Mouse (Mus musculus): ENCODE results near the gene Rsg1. TPM values are rescaled to one million over a fixed set of nuclear protein-coding genes. Genes with fewer than 3 reads are reported as not detected.

The Rsg1 gene
- polyA plus RNA-seq, 1 experiment from 2014 or later = 6.3 TPM

DNA sequence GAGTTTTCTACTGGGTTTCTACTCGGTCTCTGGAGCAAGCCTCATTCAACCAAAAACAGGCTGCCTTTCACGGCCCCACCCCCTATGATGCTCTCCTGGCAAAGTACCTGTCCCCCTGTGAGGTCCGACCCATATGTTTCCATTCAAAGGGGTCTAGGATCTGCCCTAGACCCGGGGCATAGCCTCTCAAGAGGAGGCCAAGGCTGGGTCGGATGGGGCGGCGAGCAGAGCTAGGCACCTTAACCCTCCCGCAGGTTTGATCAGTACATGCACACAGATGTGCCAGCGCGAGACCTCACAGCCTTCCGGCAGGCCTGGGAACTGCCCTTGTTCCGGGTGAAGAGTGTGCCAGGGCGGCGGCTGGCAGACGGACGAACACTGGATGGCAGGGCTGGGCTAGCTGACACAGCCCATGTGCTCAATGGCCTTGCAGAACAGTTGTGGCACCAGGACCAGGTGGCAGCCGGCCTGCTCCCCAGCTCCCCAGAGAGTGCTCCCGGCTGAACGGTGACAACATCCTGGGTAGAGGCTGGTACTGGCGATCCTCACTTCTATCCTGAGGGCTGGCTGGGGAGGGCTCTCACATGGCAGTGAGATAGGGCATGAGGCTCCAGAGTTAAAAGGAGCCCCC lies 5.9 kb downstream of the Rsg1 start:
- no peak overlapping the region for H3K9ac ChIP-seq (ENCODE audit: low read depth, low read length)
- WGBS = 90% methylated on average over 20 of the region's 20 CpGs
- ATAC-seq (ENCODE audit: low FRiP score) = no peak
- no peaks in the 10 kb centered on the region for H3K27me3 ChIP-seq (ENCODE audit: control insufficient read depth, insufficient read depth, low read length)
- H3K9me3 ChIP-seq (ENCODE audit: control insufficient read depth, low read length) = no peaks in the 10 kb centered on the region
- DNase-seq (ENCODE audit: low spot score) = no peak
- no peak overlapping the region for H3K4me2 ChIP-seq (replicated peaks; ENCODE audit: low read depth, low read length)
- no peaks in the 10 kb centered on the region; the same call in 1 of the 2 replicates for H3K4me1 ChIP-seq (replicated peaks; ENCODE audit: control insufficient read depth, insufficient read depth, low read length)
- no peak overlapping the region for H3K4me3 ChIP-seq (ENCODE audit: low read depth, low read length)
- no peak overlapping the region for H3K27ac ChIP-seq (ENCODE audit: low read depth, low read length)
- no peaks in the 10 kb centered on the region for H3K36me3 ChIP-seq (ENCODE audit: control insufficient read depth, insufficient read depth, low read length)

DNA sequence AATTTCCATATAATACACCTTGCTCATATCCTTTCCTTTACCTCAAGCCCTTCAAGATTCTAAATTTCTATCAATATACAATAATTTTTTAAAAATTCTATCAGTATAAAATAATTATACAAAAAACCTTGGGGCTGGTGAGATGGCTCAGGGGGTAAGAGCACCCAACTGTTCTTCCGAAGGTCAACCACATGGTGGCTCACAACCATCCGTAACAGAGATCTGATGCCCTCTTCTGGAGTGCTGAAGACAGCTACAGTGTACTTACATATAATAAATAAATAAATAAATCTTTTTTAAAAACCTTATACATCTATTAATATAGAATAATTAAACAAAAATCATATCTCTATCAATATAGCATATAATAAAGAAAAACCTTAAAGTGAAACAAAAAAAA lies 8.1 kb downstream of the Rsg1 start:
- Histone ChIP-seq H3K27me3 (ENCODE audit: control insufficient read depth, insufficient read depth, low read length) (no peaks in the 10 kb centered on the region), H3K4me1 (replicated peaks; ENCODE audit: control insufficient read depth, insufficient read depth, low read length) (no peaks in the 10 kb centered on the region), H3K4me3 (ENCODE audit: low read depth, low read length) (no peak overlapping the region), H3K27ac (ENCODE audit: low read depth, low read length) (no peak overlapping the region), H3K9me3 (ENCODE audit: control insufficient read depth, low read length) (no peaks in the 10 kb centered on the region), H3K4me2 (replicated peaks; ENCODE audit: low read depth, low read length) (no peak overlapping the region), H3K9ac (ENCODE audit: low read depth, low read length) (no peak overlapping the region), H3K36me3 (ENCODE audit: control insufficient read depth, insufficient read depth, low read length) (no peaks in the 10 kb centered on the region)
- ATAC-seq (ENCODE audit: low FRiP score) (no peak), DNase-seq (ENCODE audit: low spot score) (no peak)
- 59% methylated on average over 2 of the region's 2 CpGs for WGBS

DNA sequence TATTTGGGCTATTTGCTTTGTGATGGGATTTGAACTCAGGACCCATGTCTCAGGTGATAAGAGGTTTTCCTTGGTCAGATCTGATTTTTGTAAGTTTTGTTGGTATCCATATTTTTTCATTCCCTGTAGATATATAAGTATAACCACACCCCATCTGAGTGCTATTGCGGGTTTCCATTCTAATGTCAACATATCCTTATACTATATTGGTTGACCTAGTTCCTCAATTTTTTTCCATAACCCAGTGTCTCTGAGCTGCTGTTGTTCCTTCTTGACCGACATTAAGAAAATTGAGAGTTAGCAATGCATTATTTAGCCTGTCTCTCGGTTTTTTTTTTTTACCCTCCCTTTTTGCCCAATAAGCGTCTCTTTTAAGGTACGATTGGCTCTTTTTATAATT lies 9.0 kb downstream of the Rsg1 start:
- Histone ChIP-seq H3K36me3 (ENCODE audit: control insufficient read depth, insufficient read depth, low read length) (no peaks in the 10 kb centered on the region), H3K9ac (ENCODE audit: low read depth, low read length) (no peak overlapping the region), H3K9me3 (ENCODE audit: control insufficient read depth, low read length) (no peaks in the 10 kb centered on the region), H3K27me3 (ENCODE audit: control insufficient read depth, insufficient read depth, low read length) (no peaks in the 10 kb centered on the region), H3K4me1 (replicated peaks; ENCODE audit: control insufficient read depth, insufficient read depth, low read length) (no peaks in the 10 kb centered on the region), H3K4me3 (ENCODE audit: low read depth, low read length) (no peak overlapping the region), H3K27ac (ENCODE audit: low read depth, low read length) (no peak overlapping the region), H3K4me2 (replicated peaks; ENCODE audit: low read depth, low read length) (no peak overlapping the region)
- ATAC-seq (ENCODE audit: low FRiP score) (no peak), DNase-seq (ENCODE audit: low spot score) (no peak)
- 93% methylated on average over 5 of the region's 5 CpGs for WGBS

DNA sequence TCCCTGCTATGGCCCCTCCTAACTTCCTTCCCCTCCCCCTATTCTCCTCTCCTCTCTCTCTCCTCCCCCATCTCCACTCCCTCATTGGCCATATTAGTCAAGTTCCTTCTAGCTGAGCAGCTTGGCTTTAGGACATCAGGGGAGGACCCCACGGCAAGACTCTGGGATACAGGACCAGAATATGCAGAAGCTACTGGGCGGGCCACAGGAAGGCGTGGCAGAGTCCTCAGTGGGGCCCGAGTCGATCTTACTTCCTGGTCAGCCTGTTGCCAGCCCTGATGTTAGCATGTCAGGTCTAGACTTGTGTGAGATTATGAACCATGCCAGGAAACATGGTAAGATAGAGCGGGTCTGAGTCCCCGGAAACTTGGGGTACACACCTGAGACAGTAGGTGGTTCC lies 14.9 kb downstream of the Rsg1 start:
- WGBS = 91% methylated on average over 7 of the region's 7 CpGs
- DNase-seq (ENCODE audit: low spot score) = no peak

DNA sequence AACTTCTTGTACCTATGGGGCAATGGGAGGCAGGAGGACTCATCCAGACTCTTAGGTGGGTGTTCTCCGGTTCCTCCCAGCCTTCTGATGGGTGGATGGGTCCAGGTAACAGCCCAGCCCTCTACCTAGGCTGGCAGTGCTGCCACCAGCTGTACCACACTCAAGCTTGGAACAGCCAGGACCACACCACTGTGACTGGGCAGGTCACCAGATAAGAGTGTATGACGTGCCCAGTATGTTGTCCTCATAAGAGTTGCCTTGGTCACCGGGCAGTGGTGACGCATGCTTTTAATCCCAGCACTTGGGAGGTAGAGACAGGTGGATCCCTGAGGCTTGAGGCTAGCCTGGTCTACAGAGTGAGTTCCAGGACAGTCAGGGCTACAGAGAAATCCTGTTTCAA lies 19.4 kb downstream of the Rsg1 start:
- no peaks in the 10 kb centered on the region for H3K36me3 ChIP-seq (ENCODE audit: control insufficient read depth, insufficient read depth, low read length)
- peaks cover 1% of the 10 kb centered on the region; the same call in 1 of the 2 replicates for H3K27me3 ChIP-seq (ENCODE audit: control insufficient read depth, insufficient read depth, low read length)
- no peak overlapping the region for H3K9ac ChIP-seq (ENCODE audit: low read depth, low read length)
- WGBS = 92% methylated on average over 4 of the region's 4 CpGs
- ATAC-seq (ENCODE audit: low FRiP score) (no peak), DNase-seq (ENCODE audit: low spot score) (no peak)
- no peaks in the 10 kb centered on the region for H3K4me1 ChIP-seq (replicated peaks; ENCODE audit: control insufficient read depth, insufficient read depth, low read length)
- H3K4me2 ChIP-seq (replicated peaks; ENCODE audit: low read depth, low read length) = no peak overlapping the region
- H3K9me3 ChIP-seq (ENCODE audit: control insufficient read depth, low read length) = no peaks in the 10 kb centered on the region
- no peak overlapping the region for H3K4me3 ChIP-seq (ENCODE audit: low read depth, low read length)
- no peak overlapping the region for H3K27ac ChIP-seq (ENCODE audit: low read depth, low read length)

More for the DNA sequence above, 14.9 kb downstream of the Rsg1 start:
- Histone ChIP-seq H3K27me3 (ENCODE audit: control insufficient read depth, insufficient read depth, low read length) (no peaks in the 10 kb centered on the region), H3K4me1 (replicated peaks; ENCODE audit: control insufficient read depth, insufficient read depth, low read length) (no peaks in the 10 kb centered on the region), H3K9ac (ENCODE audit: low read depth, low read length) (no peak overlapping the region), H3K36me3 (ENCODE audit: control insufficient read depth, insufficient read depth, low read length) (no peaks in the 10 kb centered on the region), H3K27ac (ENCODE audit: low read depth, low read length) (no peak overlapping the region), H3K4me2 (replicated peaks; ENCODE audit: low read depth, low read length) (no peak overlapping the region), H3K4me3 (ENCODE audit: low read depth, low read length) (no peak overlapping the region), H3K9me3 (ENCODE audit: control insufficient read depth, low read length) (no peaks in the 10 kb centered on the region)
- no peak for ATAC-seq (ENCODE audit: low FRiP score)

DNA sequence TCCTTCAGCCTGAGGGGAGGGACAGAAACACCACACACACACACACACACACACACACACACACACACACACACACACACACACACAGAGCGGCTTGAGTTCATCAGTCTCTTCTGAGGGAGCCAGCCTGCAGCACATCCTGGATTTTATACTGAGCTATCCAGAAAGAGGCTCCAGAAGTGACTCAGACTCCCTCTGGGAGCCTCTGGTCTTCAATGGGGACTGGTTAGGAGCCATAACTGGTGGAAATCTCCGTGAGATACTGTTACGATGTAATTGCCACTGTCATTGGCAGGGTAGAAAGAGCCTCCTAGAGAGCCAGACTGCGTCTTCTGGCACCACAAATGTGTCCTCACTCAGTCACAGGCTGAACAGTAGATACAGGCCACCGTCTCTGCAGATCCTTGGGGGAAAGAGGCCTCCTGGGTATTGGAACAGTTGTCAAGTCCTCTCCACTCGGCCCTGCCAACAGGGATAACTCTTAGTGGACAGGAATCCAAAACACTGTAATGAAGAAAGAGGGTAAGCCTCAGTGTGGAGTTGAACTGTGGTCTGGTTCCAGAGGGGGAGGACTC lies 21.9 kb downstream of the Rsg1 start:
- WGBS = 74% methylated on average over 6 of the region's 6 CpGs
- Histone ChIP-seq H3K36me3 (ENCODE audit: control insufficient read depth, insufficient read depth, low read length) (no peaks in the 10 kb centered on the region), H3K4me2 (replicated peaks; ENCODE audit: low read depth, low read length) (no peak overlapping the region), H3K9ac (ENCODE audit: low read depth, low read length) (no peak overlapping the region), H3K27ac (ENCODE audit: low read depth, low read length) (no peak overlapping the region), H3K27me3 (ENCODE audit: control insufficient read depth, insufficient read depth, low read length) (peaks cover 26% of the 10 kb centered on the region), H3K4me3 (ENCODE audit: low read depth, low read length) (no peak overlapping the region), H3K4me1 (replicated peaks; ENCODE audit: control insufficient read depth, insufficient read depth, low read length) (peaks cover 6% of the 10 kb centered on the region; the same call in 1 of the 2 replicates), H3K9me3 (ENCODE audit: control insufficient read depth, low read length) (no peaks in the 10 kb centered on the region)
- DNase-seq (ENCODE audit: low spot score) = no peak
- no peak for ATAC-seq (ENCODE audit: low FRiP score)

DNA sequence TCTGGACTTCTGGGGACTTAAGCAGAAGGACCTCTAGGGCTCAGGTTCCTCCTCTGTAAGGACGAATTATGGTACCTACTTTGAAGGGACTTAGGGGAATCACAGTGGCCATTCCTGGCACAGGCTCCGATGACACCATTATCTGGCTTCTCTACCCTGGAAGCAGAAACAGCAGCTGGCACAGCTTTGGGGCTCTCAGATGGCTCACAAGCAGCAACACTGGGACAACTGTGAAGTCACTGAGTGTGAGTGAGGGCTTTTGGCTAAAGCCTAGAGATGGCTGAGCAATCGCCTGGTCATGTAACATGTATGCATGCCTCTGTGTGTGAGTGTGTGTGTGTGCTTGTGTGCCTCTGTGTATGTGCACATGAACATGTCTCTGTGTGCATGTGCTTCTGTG lies 23.1 kb downstream of the Rsg1 start:
- ATAC-seq (ENCODE audit: low FRiP score) (no peak), DNase-seq (ENCODE audit: low spot score) (no peak)
- Histone ChIP-seq H3K27ac (ENCODE audit: low read depth, low read length) (no peak overlapping the region), H3K9me3 (ENCODE audit: control insufficient read depth, low read length) (no peaks in the 10 kb centered on the region), H3K27me3 (ENCODE audit: control insufficient read depth, insufficient read depth, low read length) (peaks cover 37% of the 10 kb centered on the region), H3K9ac (ENCODE audit: low read depth, low read length) (no peak overlapping the region), H3K36me3 (ENCODE audit: control insufficient read depth, insufficient read depth, low read length) (no peaks in the 10 kb centered on the region), H3K4me3 (ENCODE audit: low read depth, low read length) (no peak overlapping the region), H3K4me1 (replicated peaks; ENCODE audit: control insufficient read depth, insufficient read depth, low read length) (peaks cover 6% of the 10 kb centered on the region; the same call in 1 of the 2 replicates), H3K4me2 (replicated peaks; ENCODE audit: low read depth, low read length) (no peak overlapping the region)
- WGBS = 77% methylated on average over 3 of the region's 3 CpGs

DNA sequence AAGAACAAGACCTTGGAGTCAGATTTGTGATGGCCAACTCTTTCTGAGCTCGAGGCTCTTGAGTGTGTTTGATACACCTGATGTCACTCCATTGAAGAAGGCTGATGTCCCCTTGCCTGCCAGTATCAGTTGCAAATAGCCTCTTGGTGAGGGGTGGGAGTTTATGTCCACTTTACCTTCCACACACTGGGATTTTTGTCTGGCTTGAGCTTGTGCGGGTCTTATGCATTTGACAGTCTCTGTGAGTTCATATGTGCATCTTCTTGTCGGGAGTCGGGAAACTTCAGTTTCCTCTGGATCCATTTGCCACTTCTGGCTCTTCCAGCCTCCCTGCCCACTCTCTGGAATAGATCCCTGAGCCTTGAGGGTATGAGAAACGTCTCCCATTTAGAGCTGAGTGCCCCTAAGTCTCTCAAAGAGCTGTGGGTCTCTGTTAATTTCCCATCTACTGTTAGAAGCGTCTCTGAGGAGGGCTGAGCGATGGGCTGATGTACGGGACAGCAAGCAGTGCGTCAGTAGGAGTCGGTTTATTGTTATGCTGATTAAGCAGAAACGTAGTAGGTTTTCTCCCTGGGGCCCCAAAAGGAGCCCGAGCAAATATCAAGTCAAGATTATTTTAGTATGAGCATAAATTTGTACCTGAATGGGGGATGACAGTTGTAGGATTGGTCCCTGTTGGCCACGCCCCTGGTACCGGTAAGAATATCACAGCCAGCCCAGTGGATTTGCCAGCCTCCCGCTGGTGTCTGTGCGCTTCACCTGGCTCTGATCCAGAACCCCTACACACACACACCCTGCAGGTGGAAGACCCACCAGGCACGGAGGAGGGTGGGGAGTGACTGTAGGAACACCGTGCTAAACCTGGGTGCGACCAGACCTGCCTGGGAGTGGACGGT lies 25.0 kb downstream of the Rsg1 start:
- no peaks in the 10 kb centered on the region for H3K36me3 ChIP-seq (ENCODE audit: control insufficient read depth, insufficient read depth, low read length)
- peak overlapping the region; percentile 40 for H3K4me2 ChIP-seq (replicated peaks; ENCODE audit: low read depth, low read length)
- peaks cover 10% of the 10 kb centered on the region for H3K4me1 ChIP-seq (replicated peaks; ENCODE audit: control insufficient read depth, insufficient read depth, low read length)
- peak; percentile 10 for DNase-seq (ENCODE audit: low spot score)
- ATAC-seq (ENCODE audit: low FRiP score) = peak; percentile 29; the same call in 1 of the 2 replicates
- peaks cover 55% of the 10 kb centered on the region for H3K27me3 ChIP-seq (ENCODE audit: control insufficient read depth, insufficient read depth, low read length)
- H3K9ac ChIP-seq (ENCODE audit: low read depth, low read length) = no peak overlapping the region
- no peaks in the 10 kb centered on the region for H3K9me3 ChIP-seq (ENCODE audit: control insufficient read depth, low read length)
- 4% methylated on average over 20 of the region's 20 CpGs for WGBS
- peak overlapping the region; percentile 28 for H3K4me3 ChIP-seq (ENCODE audit: low read depth, low read length)
- H3K27ac ChIP-seq (ENCODE audit: low read depth, low read length) = no peak overlapping the region
